ENCODE assay signal across 21 mouse cellular contexts in genomic region chr4:141184426-141184825, GRCm38 (mm10). TPM values are rescaled to one million over a fixed set of nuclear protein-coding genes. Genes with fewer than 3 reads are reported as not detected.
DNase-seq lines count a peak whose midpoint lies in the region.
"Had no signal": no experiment of that assay in that cellular context is flagged by ENCODE, and none has a peak within 500 bp of the region (broad histone marks: within the 10 kb centered on the region; RNA-seq: fewer than 3 reads in every experiment).

No protein-coding gene starts in this region.

- no peak overlapping the region for H3K4me3 ChIP-seq in macrophage (ENCODE audit: inconsistent target)
- H3K4me3 ChIP-seq: embryonic facial prominence, embryonic 10.5 days; embryonic facial prominence, embryonic 12.5 days; forebrain, embryonic 13.5 days; forebrain, embryonic 15.5 days had no signal

- H3K79me2 ChIP-seq in macrophage (ENCODE audit: inconsistent target), result peaks cover 87% of the 10 kb centered on the region; the same call in 1 of the 2 replicates

- peaks cover 17% of the 10 kb centered on the region; the same call in 1 of the 2 replicates for H3K36me3 ChIP-seq in macrophage (ENCODE audit: inconsistent target)

- 92% methylated on average over 4 of the region's 4 CpGs for WGBS in macrophage (ENCODE audit: missing documents)

- peak overlapping the region; percentile 8; the same call in 1 of the 2 replicates for H3K27ac ChIP-seq in macrophage
- H3K27ac ChIP-seq: embryonic facial prominence, embryonic 10.5 days; embryonic facial prominence, embryonic 12.5 days; forebrain, embryonic 13.5 days; forebrain, embryonic 15.5 days had no signal

- DNase-seq in kidney, adult 11 months, result peak; percentile 19
- no peak for DNase-seq in kidney, postnatal 25 days
- peak; percentile 51 for DNase-seq in kidney, adult 9 months
- no peak for DNase-seq in kidney, postnatal 4 days
- DNase-seq: adrenal gland, adult 8-10 months; adrenal gland, postnatal 14 days; adrenal gland, postnatal 36 days; B cell, adult 2 months; cerebellum, adult 11-12 months; cerebellum, adult 2 months; cerebellum, adult 9-10 months; cerebellum, postnatal 10 days; cerebellum, postnatal 25 days had no signal

RNA-seq across cellular contexts. Expression of gene Rsg1, which starts 29.3 kb away (rescaled TPM):
- total RNA-seq in macrophage (2018; cell fraction: chromatin; rRNA removed), result 1 to 10 TPM in 9 of 26 experiments, under 1 TPM in 7, not detected in 10; 0.67 to 2.2 (median 1.1) TPM
- under 1 TPM in 22 of 26 experiments, not detected in 4; 0.10 to 0.62 (median 0.39) TPM for total RNA-seq in macrophage (2018; cell fraction: cytosol; rRNA removed)
- total RNA-seq in macrophage (2018; cell fraction: nucleus; rRNA removed), result 1 to 10 TPM in 8 of 26 experiments, under 1 TPM in 7, not detected in 11; 0.46 to 3.4 (median 1.0) TPM
- polyA plus RNA-seq in macrophage (2018), result 0.22 to 1.3 TPM in 2 of 3 replicates, not detected in the other

RNA-seq across cellular contexts. Expression of gene Fbxo42, which starts 36.7 kb away (rescaled TPM):
- 10 to 100 TPM; 16.8 to 42.5 (median 23.5) TPM for total RNA-seq in macrophage (2018; cell fraction: chromatin; rRNA removed)
- total RNA-seq in macrophage (2018; cell fraction: cytosol; rRNA removed), result 10 to 100 TPM; 13.5 to 25.0 (median 18.3) TPM
- total RNA-seq in macrophage (2018; cell fraction: nucleus; rRNA removed), result 10 to 100 TPM; 15.7 to 46.5 (median 23.1) TPM
- 11.6 to 18.7 TPM (median 16.1 TPM) in 3 replicates for polyA plus RNA-seq in macrophage (2018)

RNA-seq across cellular contexts. Expression of gene Szrd1, which starts 44.9 kb away (rescaled TPM):
- 10 to 100 TPM; 23.6 to 59.4 (median 36.0) TPM for total RNA-seq in macrophage (2018; cell fraction: chromatin; rRNA removed)
- total RNA-seq in macrophage (2018; cell fraction: cytosol; rRNA removed), result 100 to 1,000 TPM in 2 of 26 experiments, 10 to 100 TPM in 24; 75.1 to 105 (median 85.7) TPM
- 10 to 100 TPM; 37.3 to 81.8 (median 59.9) TPM for total RNA-seq in macrophage (2018; cell fraction: nucleus; rRNA removed)
- polyA plus RNA-seq in macrophage (2018), result 80.7 to 108 TPM (median 104 TPM) in 3 replicates

RNA-seq across cellular contexts. Expression of gene Arhgef19, which starts 54.9 kb away (rescaled TPM):
- 1 to 10 TPM in 1 of 26 experiments, under 1 TPM in 4, not detected in 21; 0.22 to 1.4 (median 0.27) TPM for total RNA-seq in macrophage (2018; cell fraction: chromatin; rRNA removed)
- under 1 TPM in 5 of 26 experiments, not detected in 21; 0.05 to 0.23 (median 0.07) TPM for total RNA-seq in macrophage (2018; cell fraction: cytosol; rRNA removed)
- 1 to 10 TPM in 2 of 26 experiments, under 1 TPM in 2, not detected in 22; 0.31 to 1.2 (median 0.94) TPM for total RNA-seq in macrophage (2018; cell fraction: nucleus; rRNA removed)
- polyA plus RNA-seq in macrophage (2018), result 0.35 TPM in 1 of 3 replicates, not detected in the others
- total RNA-seq: G1E had no signal
- polyA plus RNA-seq: activated CD4-positive, CD25-positive, alpha-beta regulatory T cell, adult 4 months; CD4-positive, CD25-positive, alpha-beta regulatory T cell, adult 4 months; G1E had no signal

Comparison
In these comparisons a context has a peak if more than half of its experiments do, and no peak if none do; other contexts are left out.
1. DNase-seq: peak in kidney, adult 11 months (single experiment) and kidney, adult 9 months (single experiment); none in kidney, postnatal 25 days (0 of 2) and kidney, postnatal 4 days (0 of 2).